Mouse (Mus musculus) kidney, embryonic 14.5 days (tissue): ENCODE measurements at regions not wholly inside any gene's neighbourhood (a gene's known extent, or its start where the extent isn't known, plus 50 kb on each side); places are given as distances from the start of the nearest gene placed in this dataset.

ENCODE experiments used
- ATAC-seq: fragments of 200-750 bp; cut with Nextera tagmentation; 2 replicates; pipeline ENCODE4 v1.8.0; 2017; ENCODE audit warnings: moderate number of reproducible peaks, mild to moderate bottlenecking, moderate TSS enrichment, moderate library complexity; ENCODE audit not compliant: low FRiP score, low TSS enrichment
- H3K27ac ChIP-seq: fragments of 300-500 bp; sonication (generic); 2 replicates; pipeline ENCODE4 v1.5.1; 2014; ENCODE audit warnings: low read depth, mild to moderate bottlenecking, low read length, moderate library complexity, mixed read lengths
- H3K27me3 ChIP-seq: fragments of 300-500 bp; sonication (generic); 2 replicates; pipeline ENCODE4 v1.6.1; 2014; ENCODE audit warnings: mild to moderate bottlenecking, low read length; ENCODE audit not compliant: control insufficient read depth, insufficient read depth
- H3K36me3 ChIP-seq: fragments of 300-500 bp; sonication (generic); 2 replicates; pipeline ENCODE4 v1.6.1; 2014; ENCODE audit warnings: low read length, mixed read lengths; ENCODE audit not compliant: control insufficient read depth, insufficient read depth
- H3K4me1 ChIP-seq: fragments of 300-500 bp; sonication (generic); 2 replicates; pipeline ENCODE4 v1.6.1; 2014; ENCODE audit warnings: low read length, mixed read lengths; ENCODE audit not compliant: control insufficient read depth, insufficient read depth
- H3K4me2 ChIP-seq: fragments of 300-500 bp; sonication (generic); replicated peaks from 2 replicates; pipeline ENCODE4 v1.6.1; 2014; ENCODE audit warnings: low read depth, mild to moderate bottlenecking, low read length
- H3K4me3 ChIP-seq: fragments of 300-500 bp; sonication (generic); 2 replicates; pipeline ENCODE4 v1.5.1; 2014; ENCODE audit warnings: mild to moderate bottlenecking, low read length
- H3K9ac ChIP-seq: fragments of 300-500 bp; sonication (generic); 2 replicates; pipeline ENCODE4 v1.6.1; 2014; ENCODE audit warnings: low read depth, mild to moderate bottlenecking, low read length, moderate library complexity
- H3K9me3 ChIP-seq: fragments of 300-500 bp; sonication (generic); 2 replicates; pipeline ENCODE4 v1.6.1; 2016; ENCODE audit warnings: low read length; ENCODE audit not compliant: control insufficient read depth
- WGBS: fragments of 180-500 bp; shearing (Covaris S2); extraction: QIAGEN DNeasy Blood & Tissue Kit; methylation state at CpG from one replicate; pipeline ENCODE4 v1.1.7; 2014; 5-methylcytosine and 5-hydroxymethylcytosine counted together

DNA sequence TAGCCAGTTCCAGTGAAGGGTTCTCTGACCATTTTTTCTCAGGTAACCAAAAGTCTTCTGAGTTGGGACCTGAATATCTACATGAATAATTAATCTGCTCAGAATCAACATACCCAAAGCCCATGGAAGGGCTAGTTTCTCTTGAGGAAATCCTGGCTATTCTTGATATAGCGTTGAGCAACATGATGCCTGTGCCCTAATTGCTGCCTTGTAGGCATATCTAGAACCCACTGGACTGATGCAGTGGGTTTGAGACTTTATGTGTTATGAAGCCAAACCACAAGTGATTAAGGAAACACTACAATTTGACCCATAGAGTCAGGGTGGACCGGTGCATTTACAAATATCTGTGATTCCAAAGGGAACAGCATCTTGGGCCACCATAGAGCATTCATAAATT lies 114.3 kb upstream of the Spred1 start:
- no peak overlapping the region for H3K4me2 ChIP-seq
- no peak for ATAC-seq
- H3K36me3 ChIP-seq = no peaks in the 10 kb centered on the region
- H3K27me3 ChIP-seq = no peaks in the 10 kb centered on the region
- no peak overlapping the region for H3K4me3 ChIP-seq
- H3K9me3 ChIP-seq = no peaks in the 10 kb centered on the region
- no peaks in the 10 kb centered on the region for H3K4me1 ChIP-seq
- no peak overlapping the region for H3K9ac ChIP-seq
- WGBS = 82% methylated on average over 2 of the region's 2 CpGs
- H3K27ac ChIP-seq = no peak overlapping the region

DNA sequence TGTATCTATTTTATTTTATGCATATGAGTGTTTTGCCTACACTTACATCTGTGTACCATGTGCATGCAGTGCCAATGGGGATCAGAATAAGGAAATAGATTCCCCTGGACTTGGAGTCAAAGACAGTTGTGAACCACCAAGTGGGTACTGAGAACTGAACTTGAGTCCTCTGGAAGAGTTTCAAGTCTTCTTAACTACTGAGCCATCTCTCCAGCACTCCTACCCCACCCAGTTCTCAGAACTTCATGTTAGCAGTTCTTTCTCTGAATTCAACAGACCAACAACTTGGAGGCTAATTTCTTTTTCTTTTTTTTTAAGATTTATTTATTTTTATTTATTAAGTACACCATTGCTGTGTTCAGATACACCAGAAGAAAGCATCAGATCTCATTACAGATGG lies 112.3 kb upstream of the Spred1 start:
- no peak overlapping the region for H3K4me3 ChIP-seq
- no peaks in the 10 kb centered on the region for H3K4me1 ChIP-seq
- no peaks in the 10 kb centered on the region for H3K36me3 ChIP-seq
- H3K27ac ChIP-seq = no peak overlapping the region
- H3K9me3 ChIP-seq = no peaks in the 10 kb centered on the region
- ATAC-seq = no peak
- no peaks in the 10 kb centered on the region for H3K27me3 ChIP-seq
- no peak overlapping the region for H3K9ac ChIP-seq
- H3K4me2 ChIP-seq = no peak overlapping the region

- no peaks in the 10 kb centered on the region for H3K9me3 ChIP-seq
- H3K4me3 ChIP-seq = no peak overlapping the region
- no peaks in the 10 kb centered on the region for H3K27me3 ChIP-seq
- WGBS = 88% methylated on average over 6 of the region's 6 CpGs
- no peaks in the 10 kb centered on the region for H3K4me1 ChIP-seq
- H3K4me2 ChIP-seq = no peak overlapping the region
- H3K36me3 ChIP-seq = no peaks in the 10 kb centered on the region
- H3K9ac ChIP-seq = no peak overlapping the region
- H3K27ac ChIP-seq = no peak overlapping the region
- ATAC-seq = no peak
Observed at GRCm38 (mm10) chr2:117010001-117010400, 111.2 kb upstream of the Spred1 start.

GRCm38 (mm10) chr2:117010942-117011341 lies 110.2 kb upstream of the Spred1 start:
- H3K27ac ChIP-seq = no peak overlapping the region
- no peaks in the 10 kb centered on the region for H3K36me3 ChIP-seq
- H3K4me2 ChIP-seq = no peak overlapping the region
- H3K27me3 ChIP-seq = no peaks in the 10 kb centered on the region
- no peaks in the 10 kb centered on the region for H3K9me3 ChIP-seq
- no peak overlapping the region for H3K4me3 ChIP-seq
- no peaks in the 10 kb centered on the region for H3K4me1 ChIP-seq
- no peak for ATAC-seq
- no peak overlapping the region for H3K9ac ChIP-seq

DNA sequence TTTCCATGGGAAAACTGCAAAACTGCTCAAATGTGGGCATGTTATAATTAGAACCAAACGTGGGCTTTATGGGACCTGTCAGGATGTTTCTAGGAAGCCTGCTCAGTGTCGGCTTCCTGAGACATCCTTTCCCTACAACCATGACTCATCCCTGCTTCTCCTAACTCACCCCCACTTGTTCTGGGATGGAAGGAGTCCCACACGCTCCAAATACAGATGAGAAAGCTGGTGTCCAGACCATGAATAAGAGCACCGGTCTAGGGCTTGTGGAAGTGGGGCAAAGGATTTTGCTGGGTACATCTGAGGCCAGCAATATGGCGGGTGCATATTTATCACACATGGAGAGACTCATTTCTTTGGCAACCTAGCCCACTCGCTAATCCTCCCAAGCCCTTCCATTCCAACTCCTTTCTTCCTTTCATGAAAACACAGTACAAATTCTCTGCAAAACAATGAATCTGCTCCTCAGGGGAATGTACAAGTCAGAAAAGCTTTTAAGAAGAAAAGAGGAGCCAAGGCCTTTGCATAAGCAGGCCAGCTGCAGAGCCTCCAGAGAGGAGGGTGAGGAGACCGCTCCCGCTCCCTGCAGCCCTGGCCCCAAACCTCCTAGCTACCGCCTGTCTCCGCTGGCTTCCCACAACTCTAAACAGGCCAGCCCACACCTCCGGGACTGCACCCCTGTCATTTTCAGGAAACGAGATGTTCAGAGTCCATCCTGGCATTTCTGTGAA lies 103.1 kb upstream of the Spred1 start:
- peak; percentile 59; the same call in 1 of the 2 replicates for ATAC-seq
- no peaks in the 10 kb centered on the region for H3K9me3 ChIP-seq
- peak overlapping the region; percentile 67 for H3K27ac ChIP-seq
- no peak overlapping the region for H3K9ac ChIP-seq
- H3K27me3 ChIP-seq = no peaks in the 10 kb centered on the region
- no peak overlapping the region for H3K4me2 ChIP-seq
- 57% methylated on average over 12 of the region's 12 CpGs for WGBS
- H3K4me3 ChIP-seq = no peak overlapping the region
- H3K4me1 ChIP-seq = peaks cover 12% of the 10 kb centered on the region; the same call in 1 of the 2 replicates
- no peaks in the 10 kb centered on the region for H3K36me3 ChIP-seq

- Histone ChIP-seq H3K27ac (peak overlapping the region; percentile 67), H3K9ac (no peak overlapping the region), H3K4me1 (peaks cover 12% of the 10 kb centered on the region; the same call in 1 of the 2 replicates), H3K27me3 (no peaks in the 10 kb centered on the region), H3K36me3 (no peaks in the 10 kb centered on the region), H3K4me2 (no peak overlapping the region), H3K4me3 (no peak overlapping the region), H3K9me3 (no peaks in the 10 kb centered on the region)
- WGBS = 28% methylated on average over 6 of the region's 6 CpGs
- no peak; the same call in 1 of the 2 replicates for ATAC-seq
Observed at GRCm38 (mm10) chr2:117018917-117019538, 102.1 kb upstream of the Spred1 start.

GRCm38 (mm10) chr2:117019552-117019951 lies 101.6 kb upstream of the Spred1 start:
- H3K4me2 ChIP-seq = no peak overlapping the region
- WGBS = 83% methylated on average over 1 of the region's 1 CpGs
- no peaks in the 10 kb centered on the region for H3K27me3 ChIP-seq
- H3K4me3 ChIP-seq = no peak overlapping the region
- H3K27ac ChIP-seq = no peak overlapping the region; the same call in 1 of the 2 replicates
- H3K36me3 ChIP-seq = no peaks in the 10 kb centered on the region
- no peak overlapping the region for H3K9ac ChIP-seq
- peaks cover 12% of the 10 kb centered on the region; the same call in 1 of the 2 replicates for H3K4me1 ChIP-seq
- H3K9me3 ChIP-seq = no peaks in the 10 kb centered on the region
- peak; percentile 20; the same call in 1 of the 2 replicates for ATAC-seq

DNA sequence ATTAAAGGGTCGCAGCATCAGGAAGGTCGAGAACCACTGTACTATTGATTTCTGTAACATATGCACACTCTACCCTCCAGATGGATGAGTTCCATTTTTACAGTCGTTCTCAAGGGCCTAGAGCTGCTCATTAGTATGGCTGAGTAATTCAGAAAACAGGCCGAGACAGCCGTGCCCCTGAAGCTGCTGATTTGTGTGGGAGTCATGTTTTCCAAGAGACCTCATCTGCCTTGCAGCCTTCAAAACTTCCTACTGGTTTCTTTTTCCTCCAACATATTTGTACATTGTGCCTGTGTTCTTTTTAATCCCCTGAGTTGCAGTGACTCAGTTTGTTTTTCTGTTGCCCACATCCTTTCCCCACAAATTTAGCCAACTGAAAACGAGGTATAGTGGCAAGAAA lies 99.4 kb upstream of the Spred1 start:
- H3K4me3 ChIP-seq = no peak overlapping the region
- ATAC-seq = no peak
- H3K27ac ChIP-seq = no peak overlapping the region
- H3K9me3 ChIP-seq = no peaks in the 10 kb centered on the region
- H3K9ac ChIP-seq = no peak overlapping the region
- H3K4me2 ChIP-seq = no peak overlapping the region
- no peaks in the 10 kb centered on the region for H3K27me3 ChIP-seq
- H3K36me3 ChIP-seq = no peaks in the 10 kb centered on the region
- 32% methylated on average over 6 of the region's 6 CpGs for WGBS
- peaks cover 12% of the 10 kb centered on the region; the same call in 1 of the 2 replicates for H3K4me1 ChIP-seq

DNA sequence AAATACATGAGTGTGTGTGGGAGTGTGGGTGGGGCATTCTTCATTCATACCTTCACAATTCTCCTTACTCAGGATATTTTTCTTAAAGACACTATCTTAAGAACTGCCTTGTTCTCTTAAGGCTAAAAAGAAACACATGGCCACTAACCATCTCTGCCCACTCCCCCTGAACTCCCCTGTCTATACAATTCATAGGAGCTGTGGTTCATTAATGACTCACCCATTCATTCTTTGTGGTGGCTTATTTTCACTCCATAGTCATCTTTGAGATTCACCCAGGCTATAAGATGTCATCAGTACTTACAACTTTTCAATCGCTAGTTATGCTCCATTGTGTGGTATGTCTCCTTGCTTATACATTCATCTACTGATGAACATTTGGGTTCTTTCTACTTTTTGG lies 97.7 kb upstream of the Spred1 start:
- peaks cover 11% of the 10 kb centered on the region; the same call in 1 of the 2 replicates for H3K4me1 ChIP-seq
- no peaks in the 10 kb centered on the region for H3K9me3 ChIP-seq
- ATAC-seq = no peak
- WGBS = 98% methylated on average over 1 of the region's 1 CpGs
- H3K27me3 ChIP-seq = no peaks in the 10 kb centered on the region
- H3K9ac ChIP-seq = no peak overlapping the region
- H3K4me2 ChIP-seq = no peak overlapping the region
- H3K4me3 ChIP-seq = no peak overlapping the region
- H3K36me3 ChIP-seq = no peaks in the 10 kb centered on the region
- no peak overlapping the region for H3K27ac ChIP-seq
